Mouse (Mus musculus) forebrain, embryonic 12.5 days (tissue): ENCODE data around the gene Rnf24. TPM values are rescaled to one million over a fixed set of nuclear protein-coding genes. Genes with fewer than 3 reads are reported as not detected.
"Not testable (repeated sequence)": the region's sequence is repeated elsewhere in the genome, so short reads cannot be mapped to it uniquely, and the experiment has no call there.

Experiments
- ATAC-seq: fragments of 200-750 bp; cut with Nextera tagmentation; 2 replicates; pipeline ENCODE4 v1.8.0; 2017; ENCODE audit warnings: moderate TSS enrichment; ENCODE audit not compliant: low FRiP score
- H3K27ac ChIP-seq: fragments of 300-500 bp; sonication (generic); 2 replicates; pipeline ENCODE4 v1.5.1; 2016; ENCODE audit warnings: mild to moderate bottlenecking
- H3K27me3 ChIP-seq: fragments of 300-500 bp; sonication (generic); 2 replicates; pipeline ENCODE4 v1.6.1; 2016; ENCODE audit warnings: mild to moderate bottlenecking
- H3K36me3 ChIP-seq: fragments of 300-500 bp; sonication (generic); replicated peaks from 2 replicates; pipeline ENCODE4 v1.6.1; 2016; ENCODE audit warnings: mild to moderate bottlenecking
- H3K4me1 ChIP-seq: fragments of 300-500 bp; sonication (generic); 2 replicates; pipeline ENCODE4 v1.6.1; 2016
- H3K4me2 ChIP-seq: fragments of 300-500 bp; sonication (generic); 2 replicates; pipeline ENCODE4 v1.6.1; 2016; ENCODE audit warnings: mild to moderate bottlenecking, moderate library complexity
- H3K4me3 ChIP-seq: fragments of 300-500 bp; sonication (generic); replicated peaks from 2 replicates; pipeline ENCODE4 v1.5.1; 2016; ENCODE audit warnings: mild to moderate bottlenecking
- H3K9ac ChIP-seq: fragments of 300-500 bp; sonication (generic); 2 replicates; pipeline ENCODE4 v1.6.1; 2016; ENCODE audit warnings: mild to moderate bottlenecking
- H3K9me3 ChIP-seq: fragments of 300-500 bp; sonication (generic); 2 replicates; pipeline ENCODE4 v1.6.1; 2016
- WGBS: fragments of 180-500 bp; shearing (Covaris S2); methylation state at CpG from one replicate; pipeline ENCODE4 v1.1.7; 2016; 5-methylcytosine and 5-hydroxymethylcytosine counted together
- polyA plus RNA-seq: library from polyadenylated mRNA; unstranded; fragments of >200 nt; fragmentation: Nextera tagmentation; extraction: Ambion mirVana; gene quantifications from 2 replicates; pipeline ENCODE4 v1.2.1, GENCODE M21; 2016

Rnf24 gene
- polyA plus RNA-seq, 1 experiment from 2014 or later, result 14.4 TPM

GRCm38 (mm10) chr2:131326044-131326443, 26.6 kb downstream of the Rnf24 start:
- no peak overlapping the region for H3K4me2 ChIP-seq
- ATAC-seq, result no peak
- no peaks in the 10 kb centered on the region for H3K36me3 ChIP-seq
- no peaks in the 10 kb centered on the region for H3K4me1 ChIP-seq
- no peak overlapping the region for H3K27ac ChIP-seq
- WGBS, result 80% methylated on average over 3 of the region's 3 CpGs
- no peak overlapping the region for H3K4me3 ChIP-seq
- H3K9me3 ChIP-seq, result no peaks in the 10 kb centered on the region
- no peak overlapping the region for H3K9ac ChIP-seq
- no peaks in the 10 kb centered on the region for H3K27me3 ChIP-seq

- H3K27ac ChIP-seq, result no peak overlapping the region
- ATAC-seq, result no peak
- no peak overlapping the region for H3K4me3 ChIP-seq
- H3K4me2 ChIP-seq, result no peak overlapping the region
- WGBS, result 82% methylated on average over 1 of the region's 1 CpGs
- H3K36me3 ChIP-seq, result no peaks in the 10 kb centered on the region
- H3K9me3 ChIP-seq, result peaks cover 6% of the 10 kb centered on the region; the same call in 1 of the 2 replicates
- H3K9ac ChIP-seq, result no peak overlapping the region
- H3K27me3 ChIP-seq, result no peaks in the 10 kb centered on the region
- no peaks in the 10 kb centered on the region for H3K4me1 ChIP-seq
Observed at GRCm38 (mm10) chr2:131323675-131324074, 29.0 kb downstream of the Rnf24 start.

- ATAC-seq, H3K4me3 ChIP-seq, H3K27me3 ChIP-seq, H3K4me2 ChIP-seq, H3K27ac ChIP-seq, H3K9ac ChIP-seq, H3K36me3 ChIP-seq, H3K4me1 ChIP-seq: not testable (repeated sequence)
- WGBS, result 83% methylated on average over 3 of the region's 3 CpGs
- peaks cover 14% of the 10 kb centered on the region for H3K9me3 ChIP-seq
Observed at GRCm38 (mm10) chr2:131321192-131321591, 31.5 kb downstream of the Rnf24 start.

- Histone ChIP-seq H3K9me3 (peaks cover 16% of the 10 kb centered on the region), H3K36me3 (0 out of 2 replicates have a peak, but pooled peaks cover 5% of the 10 kb centered on the region), H3K4me3 (no peak overlapping the region), H3K27ac (no peak overlapping the region), H3K4me2 (no peak overlapping the region), H3K9ac (no peak overlapping the region), H3K4me1 (no peaks in the 10 kb centered on the region), H3K27me3 (no peaks in the 10 kb centered on the region)
- ATAC-seq, result no peak
- WGBS, result 68% methylated on average over 6 of the region's 6 CpGs
Observed at GRCm38 (mm10) chr2:131319401-131319800, 33.3 kb downstream of the Rnf24 start.

- no peak for ATAC-seq
Observed at GRCm38 (mm10) chr2:131316167-131316566, 36.5 kb downstream of the Rnf24 start.

GRCm38 (mm10) chr2:131309296-131309695, 43.4 kb downstream of the Rnf24 start:
- H3K4me3 ChIP-seq, result no peak overlapping the region
- no peak overlapping the region for H3K4me2 ChIP-seq
- H3K9ac ChIP-seq, result no peak overlapping the region
- H3K4me1 ChIP-seq, result no peaks in the 10 kb centered on the region
- no peaks in the 10 kb centered on the region for H3K27me3 ChIP-seq
- ATAC-seq, result no peak
- H3K36me3 ChIP-seq, result peaks cover 11% of the 10 kb centered on the region; the same call in 1 of the 2 replicates
- no peaks in the 10 kb centered on the region for H3K9me3 ChIP-seq
- no peak overlapping the region for H3K27ac ChIP-seq
- WGBS, result 72% methylated on average over 6 of the region's 6 CpGs

More at GRCm38 (mm10) chr2:131316167-131316566, 36.5 kb downstream of the Rnf24 start:
- Histone ChIP-seq H3K27ac (no peak overlapping the region), H3K4me3 (no peak overlapping the region), H3K9ac (no peak overlapping the region), H3K27me3 (no peaks in the 10 kb centered on the region), H3K4me2 (no peak overlapping the region), H3K4me1 (no peaks in the 10 kb centered on the region), H3K36me3 (0 out of 2 replicates have a peak, but pooled peaks cover 12% of the 10 kb centered on the region), H3K9me3 (peaks cover 16% of the 10 kb centered on the region)
- 83% methylated on average over 2 of the region's 2 CpGs for WGBS

- WGBS, result 75% methylated on average over 2 of the region's 2 CpGs
- no peaks in the 10 kb centered on the region for H3K4me1 ChIP-seq
- ATAC-seq, result no peak
- no peak overlapping the region for H3K9ac ChIP-seq
- no peak overlapping the region for H3K27ac ChIP-seq
- peaks cover 25% of the 10 kb centered on the region for H3K36me3 ChIP-seq
- no peak overlapping the region for H3K4me2 ChIP-seq
- H3K4me3 ChIP-seq, result no peak overlapping the region
- H3K9me3 ChIP-seq, result no peaks in the 10 kb centered on the region
- no peaks in the 10 kb centered on the region for H3K27me3 ChIP-seq
Observed at GRCm38 (mm10) chr2:131307822-131308221, 44.9 kb downstream of the Rnf24 start.

- H3K27ac ChIP-seq, result no peak overlapping the region
- ATAC-seq, result no peak
- H3K27me3 ChIP-seq, result no peaks in the 10 kb centered on the region
- H3K36me3 ChIP-seq, result peaks cover 25% of the 10 kb centered on the region
- H3K4me1 ChIP-seq, result no peaks in the 10 kb centered on the region
- H3K9me3 ChIP-seq, result no peaks in the 10 kb centered on the region
- H3K4me2 ChIP-seq, result no peak overlapping the region
- H3K9ac ChIP-seq, result no peak overlapping the region
- 87% methylated on average over 5 of the region's 5 CpGs for WGBS
- no peak overlapping the region for H3K4me3 ChIP-seq
Observed at GRCm38 (mm10) chr2:131307391-131307790, 45.3 kb downstream of the Rnf24 start.

- H3K9ac ChIP-seq, H3K4me1 ChIP-seq, H3K27me3 ChIP-seq: not testable (repeated sequence)
Observed at GRCm38 (mm10) chr2:131305226-131305625, 47.5 kb downstream of the Rnf24 start.

GRCm38 (mm10) chr2:131304497-131304896, 48.2 kb downstream of the Rnf24 start:
- no peak overlapping the region for H3K27ac ChIP-seq
- no peak for ATAC-seq
- no peaks in the 10 kb centered on the region for H3K9me3 ChIP-seq
- no peak overlapping the region for H3K9ac ChIP-seq
- 89% methylated on average over 9 of the region's 9 CpGs for WGBS
- H3K36me3 ChIP-seq, result peaks cover 34% of the 10 kb centered on the region
- H3K4me2 ChIP-seq, result no peak overlapping the region
- H3K4me3 ChIP-seq, result no peak overlapping the region
- H3K27me3 ChIP-seq, result no peaks in the 10 kb centered on the region
- H3K4me1 ChIP-seq, result no peaks in the 10 kb centered on the region

More at GRCm38 (mm10) chr2:131305226-131305625, 47.5 kb downstream of the Rnf24 start:
- H3K4me3 ChIP-seq, ATAC-seq, H3K9me3 ChIP-seq, H3K4me2 ChIP-seq, H3K27ac ChIP-seq: not testable (repeated sequence)
- WGBS, result 80% methylated on average over 1 of the region's 1 CpGs
- H3K36me3 ChIP-seq, result peaks cover 33% of the 10 kb centered on the region

GRCm38 (mm10) chr2:131301635-131302034, 51.1 kb downstream of the Rnf24 start:
- Histone ChIP-seq H3K9ac (no peak overlapping the region), H3K36me3 (peaks cover 56% of the 10 kb centered on the region), H3K27me3 (no peaks in the 10 kb centered on the region), H3K4me2 (no peak overlapping the region), H3K27ac (no peak overlapping the region), H3K4me3 (no peak overlapping the region), H3K9me3 (no peaks in the 10 kb centered on the region), H3K4me1 (no peaks in the 10 kb centered on the region)
- no peak for ATAC-seq

- no peaks in the 10 kb centered on the region for H3K4me1 ChIP-seq
- no peaks in the 10 kb centered on the region for H3K9me3 ChIP-seq
- no peak for ATAC-seq
- H3K4me2 ChIP-seq, result no peak overlapping the region
- 88% methylated on average over 2 of the region's 2 CpGs for WGBS
- H3K9ac ChIP-seq, result no peak overlapping the region
- H3K4me3 ChIP-seq, result no peak overlapping the region
- H3K36me3 ChIP-seq, result peaks cover 67% of the 10 kb centered on the region
- no peaks in the 10 kb centered on the region for H3K27me3 ChIP-seq
- no peak overlapping the region for H3K27ac ChIP-seq
Observed at GRCm38 (mm10) chr2:131300485-131300884, 52.2 kb downstream of the Rnf24 start.

- not testable (repeated sequence) for H3K27ac ChIP-seq, H3K4me1 ChIP-seq, H3K4me3 ChIP-seq, H3K9me3 ChIP-seq, H3K9ac ChIP-seq, H3K27me3 ChIP-seq, H3K4me2 ChIP-seq, ATAC-seq
- 50% methylated on average over 7 of the region's 7 CpGs for WGBS
- peaks cover 72% of the 10 kb centered on the region for H3K36me3 ChIP-seq
Observed at GRCm38 (mm10) chr2:131298674-131299073, 54.0 kb downstream of the Rnf24 start.
